Mouse (Mus musculus) embryonic facial prominence, embryonic 11.5 days (tissue): ENCODE data around the gene Eno1. TPM values are rescaled to one million over a fixed set of nuclear protein-coding genes. Genes with fewer than 3 reads are reported as not detected.

ENCODE experiments used
- ATAC-seq: fragments of 200-750 bp; cut with Nextera tagmentation; replicated peaks from 2 replicates; pipeline ENCODE4 v1.8.0; 2017; ENCODE audit warnings: low read depth; ENCODE audit not compliant: insufficient number of reproducible peaks, low FRiP score, low TSS enrichment
- DNase-seq: peaks from one replicate; pipeline ENCODE4 v3.0.0-alpha.2; 2015; ENCODE audit warnings: low spot score
- H3K27ac ChIP-seq: fragments of 300-500 bp; sonication (generic); replicated peaks from 2 replicates; pipeline ENCODE4 v1.5.1; 2014; ENCODE audit warnings: mild to moderate bottlenecking, low read depth, low read length, control low read depth
- H3K27me3 ChIP-seq: fragments of 300-500 bp; sonication (generic); 2 replicates; pipeline ENCODE4 v1.6.1; 2014; ENCODE audit warnings: mild to moderate bottlenecking, low read length, moderate library complexity, mixed read lengths; ENCODE audit not compliant: control insufficient read depth, insufficient read depth
- H3K36me3 ChIP-seq: fragments of 300-500 bp; sonication (generic); replicated peaks from 2 replicates; pipeline ENCODE4 v1.6.1; 2014; ENCODE audit warnings: low read depth, mild to moderate bottlenecking, low read length, moderate library complexity, mixed read lengths; ENCODE audit not compliant: control insufficient read depth, insufficient read depth
- H3K4me1 ChIP-seq: fragments of 300-500 bp; sonication (generic); 2 replicates; pipeline ENCODE4 v1.6.1; 2014; ENCODE audit warnings: low read length, mixed read lengths; ENCODE audit not compliant: control insufficient read depth, insufficient read depth
- H3K4me2 ChIP-seq: fragments of 300-500 bp; sonication (generic); 2 replicates; pipeline ENCODE4 v1.6.1; 2014; ENCODE audit warnings: low read depth, mild to moderate bottlenecking, control low read depth, low read length, moderate library complexity
- H3K4me3 ChIP-seq: fragments of 300-500 bp; sonication (generic); 2 replicates; pipeline ENCODE4 v1.5.1; 2014; ENCODE audit warnings: low read depth, low read length, control low read depth
- H3K9ac ChIP-seq: fragments of 300-500 bp; sonication (generic); replicated peaks from 2 replicates; pipeline ENCODE4 v1.6.1; 2014; ENCODE audit warnings: mild to moderate bottlenecking, control low read depth, low read length
- H3K9me3 ChIP-seq: fragments of 300-500 bp; sonication (generic); replicated peaks from 2 replicates; pipeline ENCODE4 v1.6.1; 2016; ENCODE audit warnings: mild to moderate bottlenecking, low read length, inconsistent platforms, mixed read lengths; ENCODE audit not compliant: control insufficient read depth
- WGBS: fragments of 180-500 bp; shearing (Covaris S2); extraction: QIAGEN DNeasy Blood & Tissue Kit; methylation state at CpG from one replicate; pipeline ENCODE4 v1.1.7; 2014; 5-methylcytosine and 5-hydroxymethylcytosine counted together
- polyA plus RNA-seq: library from polyadenylated mRNA; unstranded; fragments of >200 nt; fragmentation: Nextera tagmentation; extraction: Ambion mirVana; gene quantifications from 2 replicates; pipeline ENCODE4 v1.2.1, GENCODE M21; 2014

Gene Eno1
- polyA plus RNA-seq, 1 experiment from 2014 or later, result 1,873 TPM

DNA sequence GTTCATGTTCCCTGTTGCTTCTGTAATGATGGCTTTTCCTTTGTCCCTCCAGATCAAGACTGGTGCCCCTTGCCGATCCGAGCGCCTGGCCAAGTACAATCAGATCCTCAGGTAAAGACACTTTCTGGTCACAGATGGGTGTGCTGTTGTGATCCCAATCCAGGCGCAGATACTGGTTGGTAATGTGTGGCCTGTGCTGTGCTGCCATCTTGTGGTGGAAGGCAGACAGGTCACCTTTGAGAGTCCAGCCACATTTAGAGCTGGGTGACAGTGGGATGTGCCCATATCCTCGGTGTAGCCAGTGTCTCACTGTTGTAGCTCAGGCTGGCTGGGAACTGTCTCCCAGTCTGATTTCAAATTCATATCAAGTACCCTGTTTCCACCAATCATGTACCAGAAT is 11.5 kb downstream of the Eno1 start:
- no peak overlapping the region for H3K4me3 ChIP-seq
- no peak overlapping the region for H3K27ac ChIP-seq
- H3K27me3 ChIP-seq, result no peaks in the 10 kb centered on the region
- H3K9me3 ChIP-seq, result no peaks in the 10 kb centered on the region
- H3K4me2 ChIP-seq, result no peak overlapping the region
- ATAC-seq (no peak), DNase-seq (peak; percentile 73)
- no peak overlapping the region for H3K9ac ChIP-seq
- 67% methylated on average over 5 of the region's 5 CpGs for WGBS
- H3K4me1 ChIP-seq, result no peaks in the 10 kb centered on the region
- peaks cover 26% of the 10 kb centered on the region for H3K36me3 ChIP-seq

DNA sequence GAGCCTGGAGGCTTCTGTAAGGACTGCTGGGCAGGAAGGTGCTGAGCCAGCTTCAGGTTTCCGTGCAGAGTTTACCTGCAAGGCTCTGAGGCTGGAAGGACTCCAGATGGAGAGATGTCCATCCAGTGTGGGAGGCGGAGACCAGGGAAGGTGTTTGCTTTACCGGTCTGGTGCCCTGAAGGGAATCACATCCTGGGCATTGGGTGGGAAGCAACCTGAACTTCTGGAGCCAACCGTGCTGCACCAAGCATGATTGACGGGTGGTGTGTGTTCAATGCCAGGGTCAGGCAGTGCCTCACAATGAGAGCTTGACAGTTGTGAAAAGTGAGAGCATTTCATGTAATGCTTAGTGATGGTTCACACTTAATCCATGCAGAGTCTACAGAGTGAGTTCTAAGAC is 12.4 kb downstream of the Eno1 start:
- Histone ChIP-seq H3K27me3 (no peaks in the 10 kb centered on the region), H3K36me3 (peaks cover 21% of the 10 kb centered on the region), H3K9ac (no peak overlapping the region), H3K27ac (no peak overlapping the region), H3K9me3 (no peaks in the 10 kb centered on the region), H3K4me2 (no peak overlapping the region), H3K4me1 (no peaks in the 10 kb centered on the region), H3K4me3 (no peak overlapping the region)
- ATAC-seq (no peak), DNase-seq (no peak)
- 82% methylated on average over 5 of the region's 5 CpGs for WGBS

GRCm38 (mm10) chr4:150249731-150250270 is 13.3 kb downstream of the Eno1 start:
- Histone ChIP-seq H3K9me3 (no peaks in the 10 kb centered on the region), H3K9ac (no peak overlapping the region), H3K27ac (no peak overlapping the region), H3K4me1 (no peaks in the 10 kb centered on the region), H3K4me3 (no peak overlapping the region), H3K36me3 (peaks cover 13% of the 10 kb centered on the region), H3K4me2 (no peak overlapping the region), H3K27me3 (no peaks in the 10 kb centered on the region)
- ATAC-seq (no peak), DNase-seq (no peak)
- 80% methylated on average over 5 of the region's 5 CpGs for WGBS

GRCm38 (mm10) chr4:150250549-150251422 is 14.3 kb downstream of the Eno1 start:
- WGBS, result 56% methylated on average over 17 of the region's 18 CpGs
- H3K36me3 ChIP-seq, result peaks cover 13% of the 10 kb centered on the region
- no peak for DNase-seq
- H3K9ac ChIP-seq, result no peak overlapping the region
- H3K27ac ChIP-seq, result no peak overlapping the region
- H3K4me3 ChIP-seq, result no peak overlapping the region
- H3K4me1 ChIP-seq, result no peaks in the 10 kb centered on the region
- no peaks in the 10 kb centered on the region for H3K9me3 ChIP-seq
- H3K27me3 ChIP-seq, result no peaks in the 10 kb centered on the region
- no peak overlapping the region for H3K4me2 ChIP-seq
- no peak for ATAC-seq

DNA sequence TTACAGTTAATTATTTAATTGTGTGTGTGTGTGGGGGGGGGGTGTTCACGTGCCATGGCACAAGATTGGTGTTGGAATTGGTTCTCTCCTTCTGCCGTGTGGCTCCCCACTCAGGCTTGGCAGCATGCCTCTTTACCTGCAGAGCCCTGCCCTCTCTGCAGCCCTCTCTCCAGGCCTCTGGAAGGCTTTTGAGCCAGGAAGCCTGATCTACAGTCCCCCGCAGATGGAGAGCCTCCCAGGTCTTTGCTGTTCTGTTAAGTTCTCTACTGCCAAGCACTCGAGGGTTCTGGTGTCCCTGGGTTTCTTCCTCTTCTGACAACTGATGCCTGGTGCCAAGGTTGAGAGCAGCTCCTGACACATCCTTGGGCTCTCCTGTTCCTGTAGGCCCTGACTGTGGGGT is 17.9 kb downstream of the Eno1 start:
- Histone ChIP-seq H3K4me1 (no peaks in the 10 kb centered on the region), H3K27me3 (no peaks in the 10 kb centered on the region), H3K27ac (no peak overlapping the region), H3K4me2 (no peak overlapping the region), H3K4me3 (no peak overlapping the region), H3K9me3 (no peaks in the 10 kb centered on the region), H3K36me3 (no peaks in the 10 kb centered on the region; the same call in 1 of the 2 replicates), H3K9ac (no peak overlapping the region)
- WGBS, result 69% methylated on average over 4 of the region's 4 CpGs
- DNase-seq, result no peak
- no peak for ATAC-seq

DNA sequence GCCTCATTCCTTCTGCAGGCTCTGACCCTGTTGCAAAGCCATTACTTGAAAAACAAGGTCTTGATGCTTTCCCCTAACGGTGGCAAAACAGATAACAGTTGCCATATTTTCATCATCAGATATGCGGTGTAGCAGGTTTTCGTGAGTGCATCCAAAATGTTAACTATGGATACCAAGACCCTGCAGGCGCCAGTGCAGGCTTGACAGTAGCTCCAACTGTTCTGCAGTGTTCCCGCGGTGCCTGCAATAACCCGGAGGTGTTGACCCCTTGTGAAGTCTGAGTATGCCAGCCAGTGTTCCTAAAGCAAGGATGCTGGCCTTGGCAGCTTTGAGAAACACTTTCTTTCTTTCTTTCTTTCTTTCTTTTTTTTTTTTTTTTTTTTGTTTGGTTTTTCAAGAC is 18.7 kb downstream of the Eno1 start:
- Histone ChIP-seq H3K9ac (no peak overlapping the region), H3K27ac (no peak overlapping the region), H3K4me2 (no peak overlapping the region), H3K27me3 (no peaks in the 10 kb centered on the region), H3K4me3 (no peak overlapping the region), H3K9me3 (no peaks in the 10 kb centered on the region), H3K36me3 (no peaks in the 10 kb centered on the region), H3K4me1 (no peaks in the 10 kb centered on the region)
- ATAC-seq (no peak), DNase-seq (no peak)
- 84% methylated on average over 7 of the region's 7 CpGs for WGBS

DNA sequence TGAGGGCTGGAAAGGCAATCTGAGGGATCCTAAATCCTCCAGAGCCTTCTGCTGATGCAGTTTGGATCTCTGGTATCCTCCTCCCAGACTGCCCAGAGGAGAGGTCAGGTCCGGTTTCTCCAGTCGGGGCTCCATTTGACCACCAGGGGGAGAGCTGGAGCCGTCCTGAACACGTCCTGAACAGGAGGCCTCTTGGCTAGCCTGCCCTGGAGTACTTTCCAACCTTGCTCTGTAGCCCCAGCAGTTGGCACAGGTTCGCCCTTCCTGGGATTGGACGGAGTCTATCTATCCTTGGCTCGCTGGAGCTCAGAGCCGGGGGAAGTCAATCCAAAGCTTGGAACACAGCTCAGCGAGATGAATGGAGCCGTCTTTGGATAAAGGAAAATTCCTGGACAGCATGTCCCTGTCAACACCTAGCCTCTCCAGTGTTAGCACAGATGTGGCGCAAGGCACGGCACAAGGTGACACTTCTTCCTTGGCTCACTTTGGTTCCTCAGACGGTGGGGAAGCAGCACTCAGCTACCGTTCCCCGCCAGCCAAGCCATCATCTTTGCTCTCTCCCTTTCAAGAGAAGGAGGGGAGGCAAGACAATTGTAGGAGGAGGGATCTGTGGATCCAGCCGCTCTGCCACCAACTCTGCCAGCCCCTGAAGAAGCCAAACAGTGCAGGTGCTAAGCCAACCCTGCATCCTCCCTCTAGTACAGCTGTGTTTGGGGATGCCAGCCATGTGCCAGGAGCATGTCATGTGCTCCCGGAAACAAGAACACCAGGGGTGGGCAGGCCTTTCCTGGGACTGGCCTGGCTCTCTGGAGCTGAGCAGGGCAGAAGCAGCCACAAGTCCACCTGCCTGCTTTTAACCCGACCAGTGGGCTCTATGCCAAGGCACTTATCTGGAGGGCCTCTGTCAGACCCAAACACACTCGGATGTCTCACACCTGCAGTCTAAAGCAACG is 21.0 kb downstream of the Eno1 start:
- WGBS, result 59% methylated on average over 20 of the region's 20 CpGs
- no peak overlapping the region for H3K9ac ChIP-seq

More for the DNA sequence above, 21.0 kb downstream of the Eno1 start:
- ATAC-seq (peak; percentile 58; the same call in 1 of the 2 replicates), DNase-seq (peak; percentile 88)
- no peaks in the 10 kb centered on the region for H3K27me3 ChIP-seq
- no peak overlapping the region for H3K4me3 ChIP-seq
- H3K9me3 ChIP-seq, result no peaks in the 10 kb centered on the region
- H3K27ac ChIP-seq, result no peak overlapping the region
- H3K4me1 ChIP-seq, result no peaks in the 10 kb centered on the region
- H3K36me3 ChIP-seq, result no peaks in the 10 kb centered on the region
- H3K4me2 ChIP-seq, result no peak overlapping the region
